ENCODE assay signal across 8 mouse cellular contexts in the genomic region with DNA sequence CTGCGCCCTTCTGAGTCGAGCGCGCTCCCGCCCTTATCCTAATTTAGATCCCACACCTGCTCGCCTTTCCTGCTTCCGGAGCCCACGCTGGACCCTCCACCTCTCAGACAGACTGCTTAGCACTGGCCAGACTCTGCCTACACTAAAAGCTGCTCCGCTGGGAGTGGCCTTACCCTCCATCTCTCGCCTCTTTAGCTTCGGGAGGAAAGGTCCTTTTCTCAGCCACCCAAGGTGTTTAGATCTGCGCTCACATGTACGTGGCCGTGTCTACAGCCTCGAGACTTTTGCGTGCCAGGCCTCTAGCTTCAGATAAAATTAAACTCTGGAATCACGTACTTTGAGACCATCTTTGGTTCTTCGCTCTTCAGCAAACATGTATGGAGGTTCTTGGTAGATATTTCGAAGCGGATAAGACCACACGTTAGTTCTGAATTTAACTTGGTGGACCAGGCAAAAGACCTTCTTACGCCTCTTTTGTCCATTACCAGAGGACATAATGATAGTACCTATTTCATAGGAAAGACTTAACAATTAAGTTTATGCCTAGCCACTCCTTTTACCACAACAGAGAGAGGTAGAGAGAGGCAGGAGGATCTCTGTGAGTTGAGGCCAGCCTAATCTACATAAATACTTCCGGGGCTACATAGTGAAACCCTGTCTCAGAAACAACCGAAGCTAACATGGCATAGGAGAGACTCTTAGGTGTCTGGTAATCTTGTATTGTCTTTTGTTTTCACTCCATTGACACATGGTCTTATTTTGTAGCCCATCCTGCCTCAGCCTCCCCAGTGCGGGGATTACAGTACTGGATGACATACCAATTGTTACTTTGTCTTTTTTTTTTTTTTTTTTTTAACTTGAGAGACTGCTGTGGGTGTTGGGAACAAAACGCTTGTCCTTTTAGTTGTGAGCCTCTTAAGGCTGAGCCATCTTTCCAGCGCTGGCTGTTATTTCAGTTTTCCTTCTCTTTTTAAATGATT. TPM values are rescaled to one million over a fixed set of nuclear protein-coding genes. Genes with fewer than 3 reads are reported as not detected.
DNase-seq lines count a peak whose midpoint lies in the region; ATAC-seq and TF ChIP-seq lines count a peak whose summit lies in the region.

No protein-coding gene starts in this region.

- H3K4me1 ChIP-seq in lung, embryonic 14.5 days (ENCODE audit: insufficient read depth), result peaks cover 7% of the 10 kb centered on the region
- peaks cover 21% of the 10 kb centered on the region for H3K4me1 ChIP-seq in hindbrain, embryonic 14.5 days (replicated peaks; ENCODE audit: control insufficient read depth, insufficient read depth, low read length)
- H3K4me1 ChIP-seq in midbrain, embryonic 15.5 days, result peaks cover 25% of the 10 kb centered on the region

- no peak for TF ChIP-seq CTCF in lung, embryonic 14.5 days (IDR thresholded peaks at IDR 0.05; ENCODE audit: low read depth)

- 22% methylated on average over 27 of the region's 27 CpGs for WGBS in lung, embryonic 14.5 days
- 28% methylated on average over 27 of the region's 27 CpGs for WGBS in hindbrain, embryonic 14.5 days
- 26% methylated on average over 27 of the region's 27 CpGs for WGBS in midbrain, embryonic 15.5 days

- H3K4me2 ChIP-seq in lung, embryonic 14.5 days, result peak overlapping the region; percentile 92
- peak overlapping the region; percentile 94 for H3K4me2 ChIP-seq in hindbrain, embryonic 14.5 days (replicated peaks)
- H3K4me2 ChIP-seq in midbrain, embryonic 15.5 days, result peak overlapping the region; percentile 94

- peak overlapping the region; percentile 90 for H3K4me3 ChIP-seq in lung, embryonic 14.5 days (ENCODE audit: low read depth, low read length)
- peak overlapping the region; percentile 79 for H3K4me3 ChIP-seq in hindbrain, embryonic 14.5 days (replicated peaks; ENCODE audit: low read length)
- H3K4me3 ChIP-seq in midbrain, embryonic 15.5 days, result peak overlapping the region; percentile 87

- H3K36me3 ChIP-seq in lung, embryonic 14.5 days (ENCODE audit: insufficient read depth), result peaks cover 18% of the 10 kb centered on the region
- H3K36me3 ChIP-seq in hindbrain, embryonic 14.5 days (replicated peaks; ENCODE audit: control insufficient read depth, insufficient read depth), result peaks cover 16% of the 10 kb centered on the region
- H3K36me3 ChIP-seq in midbrain, embryonic 15.5 days (replicated peaks), result peaks cover 2% of the 10 kb centered on the region; the same call in 1 of the 2 replicates

- no peak for DNase-seq in lung, embryonic 14.5 days
- no peak for DNase-seq in lung, postnatal 25 days (ENCODE audit: low spot score)
- no peak for DNase-seq in hindbrain, embryonic 14.5 days (ENCODE audit: low spot score)
- no peak for DNase-seq in cerebellum, postnatal 14 days
- no peak for DNase-seq in thymus, postnatal 36 days
- DNase-seq in adrenal gland, postnatal 10 days, result no peak

- H3K9me3 ChIP-seq in lung, embryonic 14.5 days (ENCODE audit: low read depth, low read length), result no peaks in the 10 kb centered on the region
- H3K9me3 ChIP-seq in hindbrain, embryonic 14.5 days (ENCODE audit: control insufficient read depth, low read length), result no peaks in the 10 kb centered on the region
- H3K9me3 ChIP-seq in midbrain, embryonic 15.5 days, result no peaks in the 10 kb centered on the region

- H3K9ac ChIP-seq in lung, embryonic 14.5 days, result peak overlapping the region; percentile 64
- peak overlapping the region; percentile 72 for H3K9ac ChIP-seq in hindbrain, embryonic 14.5 days
- peak overlapping the region; percentile 54 for H3K9ac ChIP-seq in midbrain, embryonic 15.5 days

- H3K27ac ChIP-seq in lung, embryonic 14.5 days (ENCODE audit: low read depth), result peak overlapping the region; percentile 99
- H3K27ac ChIP-seq in hindbrain, embryonic 14.5 days, result peak overlapping the region; percentile 96
- peak overlapping the region; percentile 92 for H3K27ac ChIP-seq in midbrain, embryonic 15.5 days

- peak; percentile 41; the same call in 1 of the 2 replicates for ATAC-seq in lung, embryonic 14.5 days (ENCODE audit: insufficient read depth)
- peak; percentile 2; the same call in 1 of the 2 replicates for ATAC-seq in common myeloid progenitor, adult 5-6 weeks (replicated peaks; ENCODE audit: low read depth, poor library complexity, severe bottlenecking)
- peak; percentile 17; the same call in 1 of the 2 replicates for ATAC-seq in hindbrain, embryonic 14.5 days (ENCODE audit: low FRiP score)
- ATAC-seq in midbrain, embryonic 15.5 days (replicated peaks), result peak; percentile 50

- H3K27me3 ChIP-seq in lung, embryonic 14.5 days (ENCODE audit: insufficient read depth, low read length), result no peaks in the 10 kb centered on the region
- no peaks in the 10 kb centered on the region for H3K27me3 ChIP-seq in hindbrain, embryonic 14.5 days (ENCODE audit: control insufficient read depth, insufficient read depth, low read length)
- H3K27me3 ChIP-seq in midbrain, embryonic 15.5 days (replicated peaks), result no peaks in the 10 kb centered on the region

RNA-seq across cellular contexts. Expression of a gene that starts 1.4 kb away (rescaled TPM):
- 17.4 TPM in 2 replicates for polyA plus RNA-seq in lung, embryonic 14.5 days (2014; fragmentation: Nextera tagmentation; extraction: Ambion mirVana)
- total RNA-seq in common myeloid progenitor, adult 5-6 weeks (2017), result 19.4 and 30.4 TPM in 2 replicates
- polyA plus RNA-seq in hindbrain, embryonic 14.5 days (2014; fragmentation: Nextera tagmentation; extraction: Ambion mirVana), result 37.3 and 37.5 TPM in 2 replicates
- 31.6 and 31.8 TPM in 2 replicates for polyA plus RNA-seq in midbrain, embryonic 15.5 days (2015; fragmentation: Nextera tagmentation; extraction: Ambion mirVana)
- 10 to 100 TPM; 47.2 to 51.3 TPM for total RNA-seq in adrenal gland, postnatal 10 days (2021)

RNA-seq across cellular contexts. Expression of a gene that starts 13.1 kb away (rescaled TPM):
- 48.8 and 49.9 TPM in 2 replicates for polyA plus RNA-seq in lung, embryonic 14.5 days (2014; fragmentation: Nextera tagmentation; extraction: Ambion mirVana)
- total RNA-seq in common myeloid progenitor, adult 5-6 weeks (2017), result 24.4 and 27.5 TPM in 2 replicates
- polyA plus RNA-seq in hindbrain, embryonic 14.5 days (2014; fragmentation: Nextera tagmentation; extraction: Ambion mirVana), result 74.3 and 77.8 TPM in 2 replicates
- 82.3 and 84.4 TPM in 2 replicates for polyA plus RNA-seq in midbrain, embryonic 15.5 days (2015; fragmentation: Nextera tagmentation; extraction: Ambion mirVana)
- 10 to 100 TPM; 36.6 to 41.1 TPM for total RNA-seq in adrenal gland, postnatal 10 days (2021)

RNA-seq across cellular contexts. Expression of a gene that starts 21.7 kb away (rescaled TPM):
- 86.0 and 93.8 TPM in 2 replicates for polyA plus RNA-seq in lung, embryonic 14.5 days (2014; fragmentation: Nextera tagmentation; extraction: Ambion mirVana)
- total RNA-seq in common myeloid progenitor, adult 5-6 weeks (2017), result 173 and 184 TPM in 2 replicates
- 70.0 and 76.0 TPM in 2 replicates for polyA plus RNA-seq in hindbrain, embryonic 14.5 days (2014; fragmentation: Nextera tagmentation; extraction: Ambion mirVana)
- 82.8 and 83.9 TPM in 2 replicates for polyA plus RNA-seq in midbrain, embryonic 15.5 days (2015; fragmentation: Nextera tagmentation; extraction: Ambion mirVana)
- total RNA-seq in adrenal gland, postnatal 10 days (2021), result 100 to 1,000 TPM in 1 of 2 experiments, 10 to 100 TPM in 1; 96.3 to 100 TPM

RNA-seq across cellular contexts. Expression of a gene that starts 29.3 kb away (rescaled TPM):
- 0.08 TPM in 1 of 2 replicates, not detected in the other for polyA plus RNA-seq in lung, embryonic 14.5 days (2014; fragmentation: Nextera tagmentation; extraction: Ambion mirVana)
- total RNA-seq in common myeloid progenitor, adult 5-6 weeks (2017), result 0.18 and 1.5 TPM in 2 replicates
- polyA plus RNA-seq in hindbrain, embryonic 14.5 days (2014; fragmentation: Nextera tagmentation; extraction: Ambion mirVana), result 0.07 and 0.18 TPM in 2 replicates
- 0.05 TPM in 1 of 2 replicates, not detected in the other for polyA plus RNA-seq in midbrain, embryonic 15.5 days (2015; fragmentation: Nextera tagmentation; extraction: Ambion mirVana)
- 1 to 10 TPM; 1.1 to 2.6 TPM for total RNA-seq in adrenal gland, postnatal 10 days (2021)

RNA-seq across cellular contexts. Expression of a gene that starts 49.2 kb away (rescaled TPM):
- polyA plus RNA-seq in lung, embryonic 14.5 days (2014; fragmentation: Nextera tagmentation; extraction: Ambion mirVana), result 21.4 and 22.2 TPM in 2 replicates
- 4.8 and 5.3 TPM in 2 replicates for total RNA-seq in common myeloid progenitor, adult 5-6 weeks (2017)
- polyA plus RNA-seq in hindbrain, embryonic 14.5 days (2014; fragmentation: Nextera tagmentation; extraction: Ambion mirVana), result 1.8 and 2.9 TPM in 2 replicates
- 2.2 and 2.5 TPM in 2 replicates for polyA plus RNA-seq in midbrain, embryonic 15.5 days (2015; fragmentation: Nextera tagmentation; extraction: Ambion mirVana)
- 1 to 10 TPM; 1.9 to 4.5 TPM for total RNA-seq in adrenal gland, postnatal 10 days (2021)
